Mouse (Mus musculus) liver, embryonic 11.5 days (tissue): ENCODE measurements at regions not wholly inside any gene's neighbourhood (a gene's known extent, or its start where the extent isn't known, plus 50 kb on each side); places are given as distances from the start of the nearest gene placed in this dataset.

Experiments used
- ATAC-seq: fragments of 200-750 bp; cut with Nextera tagmentation; replicated peaks from 2 replicates; pipeline ENCODE4 v1.8.0; 2017; ENCODE audit warnings: moderate number of reproducible peaks, mild to moderate bottlenecking, moderate TSS enrichment, moderate library complexity; ENCODE audit not compliant: low FRiP score
- DNase-seq: peaks from one replicate; pipeline ENCODE4 v3.0.0-alpha.2; 2017; ENCODE audit warnings: low spot score
- H3K27ac ChIP-seq: fragments of 300-500 bp; sonication (generic); 2 replicates; pipeline ENCODE4 v1.5.1; 2014; ENCODE audit warnings: mild to moderate bottlenecking, low read depth, low read length, control low read depth
- H3K27me3 ChIP-seq: fragments of 300-500 bp; sonication (generic); replicated peaks from 2 replicates; pipeline ENCODE4 v1.6.1; 2014; ENCODE audit warnings: low read length, mixed read lengths; ENCODE audit not compliant: control insufficient read depth, insufficient read depth
- H3K36me3 ChIP-seq: fragments of 300-500 bp; sonication (generic); 2 replicates; pipeline ENCODE4 v1.6.1; 2014; ENCODE audit warnings: mild to moderate bottlenecking, low read length, moderate library complexity, mixed read lengths; ENCODE audit not compliant: control insufficient read depth, insufficient read depth
- H3K4me1 ChIP-seq: fragments of 300-500 bp; sonication (generic); replicated peaks from 2 replicates; pipeline ENCODE4 v1.6.1; 2014; ENCODE audit warnings: low read length, mixed read lengths; ENCODE audit not compliant: control insufficient read depth, insufficient read depth
- H3K4me2 ChIP-seq: fragments of 300-500 bp; sonication (generic); 2 replicates; pipeline ENCODE4 v1.6.1; 2014; ENCODE audit warnings: mild to moderate bottlenecking, control low read depth, moderate library complexity
- H3K4me3 ChIP-seq: fragments of 300-500 bp; sonication (generic); 2 replicates; pipeline ENCODE4 v1.5.1; 2014; ENCODE audit warnings: low read depth, low read length, control low read depth
- H3K9ac ChIP-seq: fragments of 300-500 bp; sonication (generic); 2 replicates; pipeline ENCODE4 v1.6.1; 2014; ENCODE audit warnings: low read depth, low read length, control low read depth
- H3K9me3 ChIP-seq: fragments of 300-500 bp; sonication (generic); 2 replicates; pipeline ENCODE4 v1.6.1; 2016; ENCODE audit warnings: low read length, inconsistent platforms, mixed read lengths; ENCODE audit not compliant: control insufficient read depth
- WGBS: fragments of 180-500 bp; shearing (Covaris S2); extraction: QIAGEN DNeasy Blood & Tissue Kit; methylation state at CpG from one replicate; pipeline ENCODE4 v1.1.7; 2014; 5-methylcytosine and 5-hydroxymethylcytosine counted together

- no peak for ATAC-seq
- Histone ChIP-seq H3K9me3 (no peaks in the 10 kb centered on the region), H3K4me2 (no peak overlapping the region), H3K9ac (no peak overlapping the region), H3K4me3 (no peak overlapping the region), H3K36me3 (no peaks in the 10 kb centered on the region), H3K4me1 (no peaks in the 10 kb centered on the region), H3K27me3 (no peaks in the 10 kb centered on the region), H3K27ac (no peak overlapping the region)
- DNase-seq, result no peak
- WGBS, result 85% methylated on average over 2 of the region's 2 CpGs
Observed at GRCm38 (mm10) chr2:46609217-46609616, 1492.0 kb upstream of the Zeb2 start.

- WGBS, result 45% methylated on average over 2 of the region's 2 CpGs
- Histone ChIP-seq H3K36me3 (no peaks in the 10 kb centered on the region), H3K9me3 (no peaks in the 10 kb centered on the region), H3K27me3 (no peaks in the 10 kb centered on the region), H3K4me1 (no peaks in the 10 kb centered on the region), H3K4me3 (no peak overlapping the region), H3K9ac (no peak overlapping the region), H3K4me2 (no peak overlapping the region), H3K27ac (no peak overlapping the region)
- DNase-seq (no peak), ATAC-seq (no peak)
Observed at GRCm38 (mm10) chr2:46581773-46582172, 1464.6 kb upstream of the Zeb2 start.

GRCm38 (mm10) chr2:46570416-46570815 is 1453.2 kb upstream of the Zeb2 start:
- DNase-seq (no peak), ATAC-seq (no peak)
- H3K27ac ChIP-seq, result no peak overlapping the region
- no peaks in the 10 kb centered on the region for H3K9me3 ChIP-seq
- H3K4me2 ChIP-seq, result no peak overlapping the region
- no peak overlapping the region for H3K4me3 ChIP-seq
- H3K9ac ChIP-seq, result no peak overlapping the region
- WGBS, result 82% methylated on average over 2 of the region's 2 CpGs
- H3K27me3 ChIP-seq, result no peaks in the 10 kb centered on the region
- no peaks in the 10 kb centered on the region for H3K4me1 ChIP-seq
- H3K36me3 ChIP-seq, result no peaks in the 10 kb centered on the region

GRCm38 (mm10) chr2:46533395-46533794 is 1416.2 kb upstream of the Zeb2 start:
- 62% methylated on average over 1 of the region's 1 CpGs for WGBS
- DNase-seq (no peak), ATAC-seq (no peak)
- H3K27ac ChIP-seq, result no peak overlapping the region
- no peaks in the 10 kb centered on the region for H3K27me3 ChIP-seq
- H3K9ac ChIP-seq, result no peak overlapping the region
- no peaks in the 10 kb centered on the region for H3K4me1 ChIP-seq
- H3K4me3 ChIP-seq, result no peak overlapping the region
- no peak overlapping the region for H3K4me2 ChIP-seq
- no peaks in the 10 kb centered on the region for H3K36me3 ChIP-seq
- no peaks in the 10 kb centered on the region for H3K9me3 ChIP-seq

- Histone ChIP-seq H3K9me3 (no peaks in the 10 kb centered on the region), H3K4me2 (no peak overlapping the region), H3K4me3 (no peak overlapping the region), H3K27ac (no peak overlapping the region), H3K4me1 (no peaks in the 10 kb centered on the region), H3K27me3 (no peaks in the 10 kb centered on the region), H3K36me3 (no peaks in the 10 kb centered on the region), H3K9ac (no peak overlapping the region)
- ATAC-seq (no peak), DNase-seq (no peak)
- 81% methylated on average over 1 of the region's 1 CpGs for WGBS
Observed at GRCm38 (mm10) chr2:46530686-46531085, 1413.5 kb upstream of the Zeb2 start.

GRCm38 (mm10) chr2:46525223-46525622 is 1408.0 kb upstream of the Zeb2 start:
- DNase-seq, result no peak
- no peak overlapping the region for H3K4me2 ChIP-seq
- 31% methylated on average over 4 of the region's 4 CpGs for WGBS
- no peaks in the 10 kb centered on the region for H3K36me3 ChIP-seq
- H3K27me3 ChIP-seq, result no peaks in the 10 kb centered on the region
- no peak for ATAC-seq
- no peak overlapping the region for H3K27ac ChIP-seq
- no peaks in the 10 kb centered on the region for H3K9me3 ChIP-seq
- H3K4me3 ChIP-seq, result no peak overlapping the region
- H3K4me1 ChIP-seq, result no peaks in the 10 kb centered on the region
- H3K9ac ChIP-seq, result no peak overlapping the region

GRCm38 (mm10) chr2:46524625-46525024 is 1407.4 kb upstream of the Zeb2 start:
- Histone ChIP-seq H3K4me2 (no peak overlapping the region), H3K27ac (no peak overlapping the region), H3K9me3 (no peaks in the 10 kb centered on the region), H3K9ac (no peak overlapping the region), H3K4me1 (no peaks in the 10 kb centered on the region), H3K4me3 (no peak overlapping the region), H3K27me3 (no peaks in the 10 kb centered on the region), H3K36me3 (no peaks in the 10 kb centered on the region)
- 21% methylated on average over 6 of the region's 6 CpGs for WGBS
- ATAC-seq (no peak), DNase-seq (no peak)

GRCm38 (mm10) chr2:46521147-46521965 is 1404.2 kb upstream of the Zeb2 start:
- Histone ChIP-seq H3K27me3 (no peaks in the 10 kb centered on the region), H3K4me2 (no peak overlapping the region), H3K27ac (no peak overlapping the region), H3K36me3 (no peaks in the 10 kb centered on the region), H3K4me1 (no peaks in the 10 kb centered on the region), H3K4me3 (no peak overlapping the region), H3K9me3 (no peaks in the 10 kb centered on the region), H3K9ac (no peak overlapping the region)
- ATAC-seq (no peak), DNase-seq (no peak)
- 61% methylated on average over 5 of the region's 5 CpGs for WGBS
